Mouse (Mus musculus) gastrocnemius, adult 8-10 months (tissue): ENCODE measurements around the gene Hba-x. TPM values are rescaled to one million over a fixed set of nuclear protein-coding genes. Genes with fewer than 3 reads are reported as not detected.

Experiments used
- DNase-seq, 2 experiments: peaks; one replicate each; pipeline ENCODE4 v3.0.0; 2022; ENCODE audit warnings: low spot score in 2 of 2
- total RNA-seq, 4 experiments: library from RNA; stranded (reverse); gene quantifications; 2 replicates each; pipeline ENCODE4 v1.2.4; 2022

The Hba-x gene
- total RNA-seq, 4 experiments from 2014 or later, result not detected

DNA sequence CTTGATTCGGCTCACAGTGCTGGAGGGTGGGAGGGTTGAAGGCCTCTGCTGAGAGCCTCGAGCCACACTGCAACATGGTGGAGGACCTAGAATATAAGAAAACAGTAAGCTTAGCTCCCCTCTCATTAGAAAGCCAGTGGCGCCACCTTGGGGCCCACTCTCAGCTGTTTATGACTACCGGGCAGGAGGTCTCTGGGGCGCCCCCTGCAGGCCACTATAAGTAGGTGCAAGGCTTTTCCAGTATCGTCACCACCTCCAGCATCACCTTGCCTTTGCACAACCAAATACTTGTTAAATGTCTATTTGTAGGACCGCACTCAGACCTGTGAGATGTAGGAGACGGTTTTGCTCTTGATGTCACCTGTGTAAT is 45.0 kb downstream of the Hba-x start:
- DNase-seq, result peak; percentile 35 to 65

DNA sequence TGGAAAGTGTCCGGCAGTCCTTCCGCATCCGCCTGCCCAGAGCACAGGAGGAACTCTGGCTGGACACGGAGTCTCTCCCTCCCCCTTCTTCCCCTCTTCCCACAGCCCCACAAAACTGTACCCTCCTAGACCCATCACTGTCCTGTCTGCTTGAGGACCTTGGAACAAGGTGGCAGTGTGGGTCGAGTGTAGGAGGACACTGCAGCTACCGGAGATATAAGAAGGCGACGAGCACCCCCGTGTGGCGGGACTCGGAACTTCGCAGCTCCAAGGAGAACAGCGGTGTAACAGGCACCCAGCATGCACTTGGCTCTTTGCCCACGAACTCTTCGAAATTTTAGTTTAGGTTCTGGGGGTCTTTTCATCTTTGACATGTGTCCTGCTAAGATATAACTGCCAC is 48.4 kb downstream of the Hba-x start:
- peak; percentile 78 to 85 for DNase-seq

Other genes with a start within 250 kb of the Hba-x start
- under 1 TPM in 1 of 4 experiments, not detected in 3; 0.29 TPM for gene Il9r, start 76.1 kb upstream of the Hba-x start, total RNA-seq
- 10 to 100 TPM in 2 of 4 experiments, 1 to 10 TPM in 2; 9.4 to 12.5 (median 10.0) TPM for gene Snrnp25, start 71.0 kb upstream of the Hba-x start, total RNA-seq
- 10 to 100 TPM; 13.0 to 16.3 (median 14.4) TPM for gene Rhbdf1, start 54.1 kb upstream of the Hba-x start, total RNA-seq
- 1 to 10 TPM; 3.9 to 5.9 (median 4.8) TPM for gene Mpg, start 49.9 kb upstream of the Hba-x start, total RNA-seq
- 10 to 100 TPM; 22.9 to 27.2 (median 24.6) TPM for gene Nprl3, start 8.7 kb upstream of the Hba-x start, total RNA-seq
- gene Hba-a1, start 7.1 kb downstream of the Hba-x start, total RNA-seq, result 100 to 1,000 TPM; 119 to 302 (median 188) TPM
- not detected for gene Hbq1b, start 10.6 kb downstream of the Hba-x start, total RNA-seq
- 100 to 1,000 TPM in 3 of 4 experiments, 10 to 100 TPM in 1; 93.3 to 179 (median 137) TPM for gene Hba-a2, start 20.1 kb downstream of the Hba-x start, total RNA-seq
- gene Hbq1a, start 23.7 kb downstream of the Hba-x start, total RNA-seq, result not detected
- gene Sh3pxd2b, start 71.4 kb downstream of the Hba-x start, total RNA-seq, result 1 to 10 TPM; 1.7 to 2.8 (median 2.3) TPM
- 1 to 10 TPM; 6.3 to 7.2 (median 6.6) TPM for gene Ubtd2, start 179.0 kb downstream of the Hba-x start, total RNA-seq